Mouse (Mus musculus) hematopoietic stem cell, adult 5-6 weeks (primary cell): Measurements from ENCODE around the gene Rab11fip3. TPM values are rescaled to one million over a fixed set of nuclear protein-coding genes. Genes with fewer than 3 reads are reported as not detected.

Experiments
- ATAC-seq, 2 experiments: fragments of 125-278 bp in 1 of 2; replicated peaks in 1 of 2; 2 replicates each; pipeline ENCODE4 v1.8.0; 2016 to 2017; ENCODE audit warnings: inconsistent platforms in 2 of 2, mild to moderate bottlenecking in 2 of 2, moderate number of reproducible peaks in 2 of 2, low read depth in 1 of 2, moderate TSS enrichment in 1 of 2; ENCODE audit not compliant: low FRiP score in 2 of 2, poor library complexity in 2 of 2, severe bottlenecking in 2 of 2, insufficient read depth in 1 of 2, low TSS enrichment in 1 of 2
- total RNA-seq: library from RNA; stranded (forward); fragments of 172-1452, 232-1000 nt; gene quantifications from 2 replicates; pipeline ENCODE4 v1.2.3, GENCODE M21; 2017

Rab11fip3 gene
- total RNA-seq, 1 experiment from 2014 or later: 4.7 TPM

DNA sequence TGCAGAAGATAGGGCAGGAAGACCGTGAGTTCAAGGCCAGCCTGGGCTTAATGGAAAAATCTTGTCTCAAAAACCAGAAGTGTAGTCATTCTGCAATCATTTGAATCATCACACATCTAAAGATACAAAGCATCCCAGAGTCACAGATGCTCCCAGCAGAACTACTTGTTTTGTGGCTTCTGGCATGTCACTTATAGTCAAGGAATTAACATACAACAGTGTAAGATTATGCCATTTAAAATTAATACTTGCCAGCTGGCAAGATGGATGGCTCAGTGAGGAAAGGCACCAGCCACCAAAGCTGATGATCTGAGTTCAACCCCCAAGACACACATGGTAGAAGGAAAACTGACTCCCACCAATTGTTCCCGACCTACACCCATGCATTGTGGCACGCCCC lies 52.3 kb downstream of the Rab11fip3 start:
- ATAC-seq: no peak

DNA sequence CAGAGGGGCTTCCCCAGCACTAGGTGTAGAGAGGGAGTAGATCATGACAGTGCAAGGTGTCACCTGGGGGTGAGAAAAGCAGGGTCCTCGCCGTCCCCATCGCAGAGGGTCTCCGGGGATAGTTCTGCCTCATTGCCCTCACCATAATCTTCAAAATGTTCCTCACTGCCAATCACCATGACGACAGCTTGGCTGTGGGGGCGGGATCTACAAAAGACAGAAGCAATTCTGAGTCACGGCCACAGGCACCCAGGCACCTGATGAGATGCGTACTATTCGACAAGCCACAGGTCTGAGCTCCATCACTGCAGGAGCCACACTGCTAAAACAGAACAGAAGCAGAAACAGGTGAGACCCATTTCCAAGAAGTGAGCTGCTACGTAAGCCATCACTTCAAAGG lies 55.6 kb downstream of the Rab11fip3 start:
- ATAC-seq: no peak

DNA sequence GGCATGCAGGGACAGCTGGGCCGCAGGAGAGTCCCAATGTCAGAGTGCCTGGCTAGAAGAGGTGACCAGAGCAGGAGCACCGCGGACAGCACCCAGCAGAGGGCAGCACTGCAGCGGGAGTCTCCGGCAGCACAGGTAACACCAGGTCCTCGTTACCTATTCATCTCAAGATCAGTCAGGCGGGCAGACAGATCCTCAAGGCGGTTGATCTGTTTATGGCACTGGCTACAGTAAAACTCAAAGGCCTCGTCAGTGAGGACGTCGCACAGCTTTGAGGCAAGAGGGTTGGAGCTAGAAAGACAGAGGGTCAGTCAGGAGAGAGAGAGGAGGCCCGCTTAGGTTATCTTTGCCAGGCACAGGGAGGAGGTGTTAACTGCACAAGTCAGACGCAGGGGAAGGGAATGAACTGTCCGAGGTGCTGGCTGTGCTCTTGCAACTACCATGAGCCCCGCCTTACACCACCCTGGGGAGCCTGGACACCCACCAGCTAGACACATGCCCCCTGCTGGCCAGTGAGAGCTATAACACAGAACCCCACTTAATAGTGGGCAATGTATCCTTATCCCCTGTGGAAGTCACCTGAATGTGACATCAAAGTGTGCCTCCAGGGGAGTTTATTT lies 57.4 kb downstream of the Rab11fip3 start:
- ATAC-seq: peak; percentile 85 to 86

DNA sequence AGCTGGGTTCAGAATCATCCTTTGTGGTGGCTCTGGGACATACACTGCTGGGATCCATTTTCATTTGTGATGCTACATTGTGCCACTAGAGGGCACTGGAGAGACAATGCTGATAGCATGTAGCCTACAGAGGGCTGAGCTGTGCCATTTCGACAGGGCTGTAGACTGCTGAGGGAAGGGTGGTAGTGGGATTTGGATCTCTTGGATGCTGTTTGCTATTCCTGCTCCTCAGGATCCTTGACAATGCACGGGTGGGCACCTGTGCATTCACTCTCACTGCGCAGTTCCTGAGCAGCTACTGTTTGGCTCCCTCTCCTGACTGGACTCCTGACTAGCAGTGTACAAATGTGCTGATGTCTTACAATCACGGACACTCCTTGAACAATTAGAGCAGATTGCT lies 59.8 kb downstream of the Rab11fip3 start:
- ATAC-seq: peak; percentile 57 to 70; a peak in 3 of 4 replicates

DNA sequence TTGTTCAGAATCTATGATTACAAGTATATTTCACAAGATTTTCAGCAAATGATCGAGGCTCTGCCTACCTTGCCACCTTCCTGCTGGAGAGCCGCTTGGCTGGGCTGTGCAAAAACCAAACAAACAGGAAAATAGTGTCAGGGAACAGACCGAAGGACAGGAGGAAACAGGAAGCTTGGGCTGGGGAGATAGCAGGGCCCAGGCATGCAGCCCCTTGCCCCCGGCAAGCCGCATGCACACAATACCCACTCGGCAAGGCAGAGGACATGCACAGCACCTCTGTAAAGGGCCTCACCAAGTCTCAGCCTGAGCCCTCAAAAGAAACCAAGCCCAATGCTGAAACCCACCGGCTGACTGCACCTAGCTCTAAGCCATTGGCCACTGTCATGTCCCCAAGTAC lies 60.6 kb downstream of the Rab11fip3 start:
- no peak for ATAC-seq

DNA sequence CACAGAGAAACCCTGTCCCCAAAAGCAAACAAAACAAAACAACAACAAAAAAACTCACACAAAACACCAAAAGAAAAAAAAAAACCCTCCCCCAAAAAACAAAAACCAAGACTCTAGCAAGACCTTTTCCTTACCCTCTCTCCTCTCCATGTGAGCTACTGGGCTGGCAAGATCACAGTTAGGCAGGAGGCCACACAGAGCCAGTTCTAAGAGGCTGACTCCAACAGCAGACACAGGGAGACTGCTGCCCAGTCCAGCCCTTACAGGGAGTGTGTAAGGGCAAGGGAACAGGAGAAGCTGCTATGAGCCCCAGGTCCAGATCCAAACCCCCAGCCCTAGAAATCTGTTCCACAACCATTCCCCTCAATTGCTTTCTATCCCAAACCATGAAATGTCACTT lies 61.0 kb downstream of the Rab11fip3 start:
- ATAC-seq: no peak

DNA sequence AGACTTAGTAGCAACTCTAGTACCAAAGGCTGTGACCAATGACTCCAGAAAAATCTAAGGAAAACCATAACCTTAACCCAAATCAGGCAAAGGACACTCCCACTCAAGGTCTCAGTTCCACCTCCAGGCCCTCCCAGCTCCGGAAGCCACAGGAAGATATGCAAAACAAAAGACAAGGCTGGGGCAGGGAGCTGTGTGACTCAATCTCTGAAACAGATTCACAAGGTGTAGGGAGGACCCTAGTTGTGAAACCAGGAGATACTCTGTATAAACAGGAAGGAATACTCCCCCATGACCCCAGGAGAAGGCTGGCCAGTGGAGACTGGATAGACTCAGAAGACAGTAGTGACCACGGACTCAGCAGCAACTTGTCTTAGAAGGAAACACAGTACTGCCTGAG lies 61.7 kb downstream of the Rab11fip3 start:
- no peak for ATAC-seq

DNA sequence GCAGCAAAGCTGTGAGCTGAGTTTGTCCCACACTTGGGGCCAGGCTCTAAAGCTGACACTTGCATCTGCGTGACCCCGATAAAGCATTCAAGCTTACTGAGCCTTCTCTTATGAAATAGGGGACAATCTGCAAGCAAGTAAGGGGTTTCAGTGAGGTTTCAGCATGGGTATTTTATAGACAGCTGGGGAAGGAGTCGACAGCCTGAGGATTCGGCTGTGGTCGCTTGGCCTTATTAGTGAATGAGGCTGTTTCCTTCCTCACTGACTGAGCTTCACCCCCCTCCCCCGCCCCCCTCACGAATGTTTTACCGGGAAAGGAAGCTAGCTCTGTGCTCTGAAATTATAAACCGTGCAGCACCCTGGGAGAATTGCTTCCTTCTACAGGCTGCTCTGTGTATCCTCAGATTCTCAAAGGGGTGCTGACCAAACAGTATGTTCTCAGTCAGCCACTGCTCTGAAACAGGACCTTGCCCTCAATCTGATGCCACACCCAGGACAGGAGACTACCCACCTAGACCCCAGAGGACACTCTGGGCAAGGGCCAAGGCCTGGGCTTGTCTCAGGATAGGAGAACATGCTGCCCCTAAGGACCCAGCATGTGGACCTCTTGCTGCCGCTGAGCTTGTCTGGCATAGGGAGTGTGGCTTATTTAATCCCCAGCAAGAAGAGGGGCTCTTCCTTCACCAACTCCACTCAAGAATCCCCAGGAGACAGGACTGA lies 63.5 kb downstream of the Rab11fip3 start:
- peak; percentile 17 to 49; a peak in 3 of 4 replicates for ATAC-seq

DNA sequence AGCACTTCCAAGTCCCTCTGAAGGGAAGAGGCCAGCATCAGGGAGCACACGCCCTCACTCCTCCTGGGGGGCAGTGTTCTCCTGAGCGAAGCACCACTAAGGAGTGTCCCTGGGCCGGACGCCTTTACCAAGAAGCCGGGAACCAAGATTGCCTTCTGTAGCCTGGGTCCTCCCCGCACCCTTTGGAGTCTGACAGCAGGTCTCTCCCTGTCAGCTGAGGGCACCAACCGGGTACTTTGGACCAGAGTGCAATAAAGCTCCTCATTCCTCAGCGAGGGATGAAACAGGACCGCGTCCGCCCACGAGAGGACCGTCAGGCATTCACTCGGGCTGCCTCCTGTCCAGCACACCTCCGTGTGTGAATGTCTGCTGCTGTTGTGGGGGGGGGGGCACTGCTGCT lies 64.6 kb downstream of the Rab11fip3 start:
- no peak for ATAC-seq

DNA sequence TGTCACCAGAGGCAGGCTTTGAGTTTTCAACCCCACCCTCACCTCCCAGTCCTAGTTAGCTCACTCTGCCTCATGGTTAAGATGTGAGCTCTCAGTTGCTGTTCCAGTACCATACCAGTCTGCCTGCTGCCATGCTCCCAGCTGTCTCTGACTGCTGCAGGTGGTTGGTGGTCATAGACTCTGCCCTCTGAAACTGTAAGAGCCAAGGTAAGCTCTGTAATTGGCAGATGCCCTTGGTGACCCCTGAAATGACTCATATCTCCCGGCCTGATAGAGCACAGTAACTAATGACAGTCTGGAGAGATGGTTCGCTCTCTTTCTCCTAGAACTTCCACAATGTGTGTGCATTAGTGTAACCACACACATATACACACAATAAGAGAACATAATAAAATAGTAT lies 65.5 kb downstream of the Rab11fip3 start:
- ATAC-seq: no peak

DNA sequence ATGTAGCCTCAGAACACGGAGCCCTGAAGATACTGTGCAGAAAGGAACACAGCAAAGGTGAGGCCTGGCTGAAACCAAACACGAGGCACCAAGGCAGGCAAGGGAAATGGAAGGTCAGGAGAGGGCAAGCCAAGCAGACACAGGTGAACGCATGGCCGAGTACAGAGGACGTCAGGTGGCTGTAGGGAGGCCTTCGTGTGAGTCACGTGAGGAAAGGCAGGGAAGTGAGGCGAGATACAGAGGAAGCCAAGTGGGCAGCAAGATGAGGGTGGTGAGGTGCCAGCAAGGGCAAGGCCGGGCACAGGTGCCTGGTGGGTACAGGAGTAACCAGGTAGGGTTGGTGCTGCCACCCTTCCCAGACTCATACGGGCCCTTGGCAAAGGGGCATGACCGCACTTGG lies 70.9 kb downstream of the Rab11fip3 start:
- ATAC-seq: no peak

DNA sequence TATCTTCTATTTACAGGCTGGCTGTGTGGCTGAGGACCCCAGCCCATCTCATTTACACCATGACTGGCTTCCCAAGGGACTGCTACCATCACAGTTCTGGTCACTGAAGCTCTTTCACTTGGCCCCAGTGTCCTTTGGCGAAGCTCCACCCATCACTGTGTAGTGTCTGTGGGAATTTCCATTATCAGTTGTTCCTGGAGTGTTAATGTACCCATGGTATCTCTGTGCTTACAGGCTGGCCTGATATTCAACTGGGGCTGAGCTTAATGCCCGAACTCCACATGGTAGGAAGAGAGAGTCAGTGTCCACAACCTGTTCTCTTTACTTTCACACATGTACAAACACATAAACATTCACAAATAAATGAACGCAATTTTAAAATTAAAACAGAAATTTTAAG lies 75.9 kb downstream of the Rab11fip3 start:
- no peak for ATAC-seq

DNA sequence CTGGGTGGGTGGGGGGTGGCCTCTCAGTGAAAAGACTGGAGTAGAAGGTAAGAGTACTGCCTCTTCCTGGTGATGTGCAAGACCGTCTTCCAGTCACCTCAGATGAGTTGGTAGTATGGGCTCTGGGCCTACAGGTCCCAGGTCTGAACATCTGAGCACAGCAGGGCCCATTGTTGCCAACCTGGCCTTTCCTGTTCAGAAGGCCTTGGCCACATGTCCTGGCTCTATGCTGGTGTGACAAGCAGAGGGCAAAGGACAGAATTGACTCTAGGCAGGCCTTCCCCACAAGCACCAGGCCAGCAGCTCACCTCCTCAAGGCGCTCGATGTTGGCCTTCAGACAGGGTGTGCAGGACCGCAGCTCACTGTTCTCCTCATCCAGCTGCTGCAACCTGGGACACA lies 77.1 kb downstream of the Rab11fip3 start:
- no peak for ATAC-seq

DNA sequence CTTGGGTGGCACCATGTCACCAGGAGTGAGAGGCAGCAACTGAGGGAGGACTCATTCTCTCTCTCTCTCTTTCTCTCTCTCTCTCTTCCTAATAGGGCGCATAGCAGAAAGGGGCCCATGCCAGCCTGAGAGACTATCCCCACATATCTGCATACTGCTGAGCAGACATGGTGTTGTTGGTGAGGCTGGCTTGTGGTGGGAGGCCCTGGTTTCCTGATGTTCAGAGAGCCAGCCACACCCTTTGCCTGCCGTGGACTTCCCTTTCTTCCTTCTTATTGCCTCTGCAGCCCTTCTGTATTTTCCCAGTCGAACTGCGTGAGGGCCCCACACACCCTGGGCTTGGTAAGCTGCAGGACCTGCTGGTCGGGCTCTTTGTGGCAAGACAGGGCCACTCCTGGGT lies 79.0 kb downstream of the Rab11fip3 start:
- ATAC-seq: peak; percentile 35 to 43; a peak in 1 of 4 replicates

DNA sequence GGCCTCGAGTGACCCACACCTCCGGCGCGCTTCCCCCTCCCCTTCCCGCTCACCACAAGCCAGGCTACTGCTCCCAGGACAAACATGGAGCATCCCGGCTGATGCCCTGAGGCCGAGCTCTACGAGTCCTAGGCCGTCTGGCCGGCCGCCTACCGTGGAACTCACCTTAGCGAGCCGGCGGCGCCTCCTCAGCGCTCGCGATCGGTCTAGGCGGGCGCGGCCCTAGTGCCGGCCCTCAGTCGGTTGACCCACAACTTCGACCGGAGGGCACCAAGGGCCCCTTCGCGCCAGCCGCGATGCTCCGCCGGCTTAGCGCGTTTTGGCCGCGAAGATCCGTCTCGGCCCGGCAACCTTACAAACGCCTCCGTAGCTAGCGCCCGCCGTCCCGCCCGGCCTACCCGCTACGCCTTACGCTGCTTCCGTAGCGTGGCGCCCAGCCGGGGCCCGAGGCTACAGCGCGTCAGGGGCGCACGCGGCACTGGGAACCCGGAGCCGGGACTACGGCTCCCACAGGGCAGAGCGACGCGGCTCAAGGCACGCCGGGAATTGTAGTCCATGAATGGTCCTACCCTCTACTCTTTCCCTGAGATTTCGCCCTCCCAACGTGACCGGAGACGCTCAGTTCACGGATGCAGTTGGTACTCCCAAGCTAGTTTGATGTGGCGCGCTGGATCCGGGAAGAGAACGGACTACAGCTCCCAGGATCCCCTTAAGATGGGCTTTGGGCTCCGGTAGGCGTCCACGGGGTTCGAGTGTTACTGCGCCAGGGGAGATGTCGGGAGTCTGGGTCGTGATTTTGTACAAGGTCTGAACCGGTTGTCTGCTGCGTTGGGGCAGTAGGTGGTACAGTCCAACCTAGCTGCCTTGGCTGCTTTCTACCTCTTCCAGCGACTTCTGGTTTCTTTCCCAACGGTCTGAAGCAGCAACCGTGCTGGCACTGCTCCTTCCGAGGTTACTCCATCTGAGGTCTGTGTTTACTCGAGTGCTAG lies 83.8 kb downstream of the Rab11fip3 start, which contains the start of gene Capn15:
Gene Capn15, minus strand, starts transcription at position 491 of the 989 bp plus-strand sequence.
- peak; percentile 92 to 96 for ATAC-seq

DNA sequence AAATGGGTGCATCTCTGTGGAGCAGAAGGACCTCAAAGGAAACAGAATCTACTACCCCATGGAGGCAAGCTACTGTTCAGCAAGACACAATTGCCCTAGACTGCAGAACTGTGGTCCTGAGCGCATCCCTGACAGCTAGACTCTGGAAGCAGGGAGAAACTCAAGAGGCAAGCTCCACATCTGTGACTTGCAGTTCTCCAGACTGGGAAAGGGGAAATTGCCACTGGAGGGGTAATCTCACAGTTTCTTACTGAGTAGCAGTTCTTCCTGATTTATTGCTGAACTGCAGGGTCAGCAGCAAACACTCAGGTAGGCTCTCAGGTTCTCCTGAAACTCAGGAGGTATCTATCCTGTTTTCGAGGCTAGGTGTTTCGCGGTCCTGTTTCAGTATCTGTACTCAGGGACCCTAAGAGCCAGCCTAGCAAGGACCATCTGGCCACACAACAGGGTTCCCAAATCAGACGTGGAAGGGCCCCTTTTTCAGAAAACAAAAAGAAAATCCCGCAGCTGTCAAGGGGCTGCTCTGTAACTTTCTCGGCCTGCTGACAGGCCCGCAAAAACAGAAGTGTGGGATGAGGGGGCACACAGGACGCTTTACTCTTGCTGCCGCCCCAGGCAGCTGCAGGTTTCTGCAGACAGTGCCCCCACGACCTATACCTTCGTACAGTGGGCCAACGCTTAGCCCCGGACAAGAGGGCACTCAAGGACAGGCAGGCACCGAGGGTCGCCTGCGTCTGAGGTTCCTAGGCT lies 84.6 kb downstream of the Rab11fip3 start:
- ATAC-seq: no peak

DNA sequence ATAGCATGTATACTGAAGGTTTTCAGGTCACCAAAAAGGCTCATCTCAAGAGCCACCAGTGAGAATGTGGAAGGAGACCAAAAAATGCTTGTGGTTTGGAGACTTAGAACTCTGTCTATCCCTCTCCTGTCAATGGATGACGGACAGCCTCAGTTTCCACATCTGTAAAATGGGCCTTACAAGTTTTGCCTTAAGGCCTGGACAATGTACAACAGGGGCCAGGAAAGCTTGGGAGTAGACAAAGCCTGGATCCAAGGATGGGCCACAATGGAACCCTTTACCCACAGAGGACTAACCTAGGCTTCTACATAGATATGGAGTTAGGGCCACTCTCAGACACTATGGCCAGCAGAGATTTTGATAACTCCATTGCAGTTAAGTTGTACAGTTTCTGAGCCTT lies 85.3 kb downstream of the Rab11fip3 start:
- ATAC-seq: no peak
